Mouse (Mus musculus) ES-Bruce4 (cell line): ENCODE measurements at regions not wholly inside any gene's neighbourhood (a gene's known extent, or its start where the extent isn't known, plus 50 kb on each side); places are given as distances from the start of the nearest gene placed in this dataset.
"Not testable (repeated sequence)": the region's sequence is repeated elsewhere in the genome, so short reads cannot be mapped to it uniquely, and the experiment has no call there.

Experiments used
- H3K27ac ChIP-seq: 2 replicates; pipeline ENCODE4 v1.5.1; 2012; ENCODE audit warnings: low read length, inconsistent platforms; ENCODE audit not compliant: insufficient read depth
- H3K27me3 ChIP-seq: 2 replicates; pipeline ENCODE4 v1.6.1; 2012; ENCODE audit warnings: mild to moderate bottlenecking, low read length, inconsistent platforms; ENCODE audit not compliant: control insufficient read depth, poor library complexity, insufficient read depth, severe bottlenecking
- H3K36me3 ChIP-seq: 2 replicates; pipeline ENCODE4 v1.6.1; 2012; ENCODE audit warnings: inconsistent platforms, mild to moderate bottlenecking, low read length, moderate library complexity; ENCODE audit not compliant: control insufficient read depth, poor library complexity, insufficient read depth, severe bottlenecking
- H3K4me1 ChIP-seq: one replicate; pipeline ENCODE4 v1.8.1; 2011; ENCODE audit warnings: low read length; ENCODE audit not compliant: control insufficient read depth, insufficient read depth
- H3K4me3 ChIP-seq: 2 replicates; pipeline ENCODE4 v1.5.1; 2011; ENCODE audit warnings: low read depth, mild to moderate bottlenecking, low read length
- H3K9ac ChIP-seq: 2 replicates; pipeline ENCODE4 v1.6.1; 2012; ENCODE audit warnings: low read depth, mild to moderate bottlenecking, inconsistent platforms; ENCODE audit not compliant: poor library complexity, severe bottlenecking
- H3K9me3 ChIP-seq: replicated peaks from 2 replicates; pipeline ENCODE4 v1.6.1; 2012; ENCODE audit warnings: mild to moderate bottlenecking, low read length, inconsistent platforms; ENCODE audit not compliant: control insufficient read depth, poor library complexity, insufficient read depth, severe bottlenecking
- EP300 ChIP-seq: IDR thresholded peaks from 2 replicates; pipeline ENCODE4 v1.6.1; 2011; ENCODE audit warnings: low read depth, low read length; ENCODE audit not compliant: insufficient read depth

DNA sequence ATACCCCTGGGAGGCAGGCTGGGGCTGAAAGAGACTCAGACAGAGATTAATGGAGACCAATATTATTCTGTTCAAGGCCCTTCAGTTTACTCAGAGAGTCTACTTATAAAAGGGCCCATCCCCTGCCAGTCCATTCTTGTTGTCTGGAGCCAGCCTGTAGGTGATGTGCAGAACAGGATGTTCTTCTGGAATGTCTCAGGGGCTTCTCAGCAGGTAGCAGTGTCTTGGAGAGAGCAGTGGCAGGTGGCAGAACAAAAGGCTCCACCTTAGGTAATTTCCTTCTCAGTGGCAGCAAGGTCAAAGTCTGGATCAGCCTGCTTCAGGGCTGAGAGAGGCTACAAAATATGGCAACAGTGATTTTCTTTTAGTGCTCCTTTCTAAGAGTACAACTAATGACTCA is 370.9 kb downstream of the Fam47c start:
- TF ChIP-seq EP300, result peak; percentile 75
- not testable (repeated sequence) for H3K27ac ChIP-seq, H3K9ac ChIP-seq, H3K9me3 ChIP-seq, H3K4me1 ChIP-seq, H3K27me3 ChIP-seq, H3K4me3 ChIP-seq, H3K36me3 ChIP-seq
